8 mouse cellular contexts compared by ENCODE assay signal in genomic region chr4:36288813-36289700, GRCm38 (mm10).
DNase-seq lines count a peak whose midpoint lies in the region; ATAC-seq and TF ChIP-seq lines count a peak whose summit lies in the region.

No protein-coding gene starts in this region.

- no peak for TF ChIP-seq POLR2A in thymus, adult 2 months (IDR thresholded peaks at IDR 0.05; ENCODE audit: control insufficient read depth, extremely low read depth, insufficient read depth, low read length, poor library complexity)

- peak overlapping the region; percentile 69 for H3K27ac ChIP-seq in hindbrain, embryonic 15.5 days (replicated peaks)
- H3K27ac ChIP-seq in lung, postnatal 0 days (ENCODE audit: low read length), result no peak overlapping the region
- H3K27ac ChIP-seq in thymus, adult 2 months (ENCODE audit: control insufficient read depth, insufficient read depth, low read length), result no peak overlapping the region

- H3K9ac ChIP-seq in hindbrain, embryonic 15.5 days, result peak overlapping the region; percentile 19; the same call in 1 of the 2 replicates
- no peak overlapping the region; the same call in 1 of the 2 replicates for H3K9ac ChIP-seq in lung, postnatal 0 days (replicated peaks; ENCODE audit: low read depth)

- no peaks in the 10 kb centered on the region for H3K36me3 ChIP-seq in hindbrain, embryonic 15.5 days
- H3K36me3 ChIP-seq in lung, postnatal 0 days (ENCODE audit: insufficient read depth, low read length), result no peaks in the 10 kb centered on the region
- H3K36me3 ChIP-seq in thymus, adult 2 months (ENCODE audit: control insufficient read depth, insufficient read depth, low read length), result no peaks in the 10 kb centered on the region

- 11% methylated on average over 17 of the region's 17 CpGs for WGBS in hindbrain, embryonic 15.5 days
- 16% methylated on average over 17 of the region's 17 CpGs for WGBS in lung, postnatal 0 days
- 3% methylated on average over 17 of the region's 17 CpGs for WGBS in thymus, adult 2 months

- peak; percentile 42 to 85 for DNase-seq in adrenal gland, adult (ENCODE audit: inconsistent age in 2 of 2, low spot score in 1 of 2)
- peak; percentile 79 to 85 for DNase-seq in cerebellum, postnatal 14 days
- peak; percentile 38 to 58 for DNase-seq in frontal cortex, postnatal 14 days (ENCODE audit: low spot score in 2 of 2)
- peak; percentile 65 to 66 for DNase-seq in layer of hippocampus, postnatal 36 days
- peak; percentile 65 for DNase-seq in lung, postnatal 0 days (ENCODE audit: low spot score)
- peak; percentile 55 for DNase-seq in ovary, postnatal 36 days (ENCODE audit: low spot score)
- DNase-seq in thymus, adult 2 months, result no peak

- TF ChIP-seq CTCF in lung, postnatal 0 days (IDR thresholded peaks at IDR 0.05), result peak; percentile 73
- no peak for TF ChIP-seq CTCF in thymus, adult 2 months (IDR thresholded peaks at IDR 0.05; ENCODE audit: borderline replicate concordance, control insufficient read depth, extremely low read depth, insufficient read depth, low read length, poor library complexity)

- no peaks in the 10 kb centered on the region for H3K9me3 ChIP-seq in hindbrain, embryonic 15.5 days
- H3K9me3 ChIP-seq in lung, postnatal 0 days (ENCODE audit: low read length), result no peaks in the 10 kb centered on the region

- H3K4me2 ChIP-seq in hindbrain, embryonic 15.5 days, result peak overlapping the region; percentile 60
- peak overlapping the region; percentile 44 for H3K4me2 ChIP-seq in lung, postnatal 0 days (replicated peaks; ENCODE audit: low read depth, low read length)

- H3K4me3 ChIP-seq in hindbrain, embryonic 15.5 days, result peak overlapping the region; percentile 31
- peak overlapping the region; percentile 31 for H3K4me3 ChIP-seq in lung, postnatal 0 days (ENCODE audit: low read depth, low read length)
- no peak overlapping the region for H3K4me3 ChIP-seq in thymus, adult 2 months (ENCODE audit: control insufficient read depth, insufficient read depth, low read length)

- peak; percentile 96 for ATAC-seq in hindbrain, embryonic 15.5 days (ENCODE audit: low FRiP score, low read depth)
- ATAC-seq in lung, postnatal 0 days, result peak; percentile 83

- H3K4me1 ChIP-seq in hindbrain, embryonic 15.5 days (replicated peaks), result peaks cover 16% of the 10 kb centered on the region
- H3K4me1 ChIP-seq in lung, postnatal 0 days (ENCODE audit: insufficient read depth, low read depth, low read length), result no peaks in the 10 kb centered on the region
- H3K4me1 ChIP-seq in thymus, adult 2 months (replicated peaks; ENCODE audit: control insufficient read depth, insufficient read depth, low read length), result no peaks in the 10 kb centered on the region

- H3K27me3 ChIP-seq in hindbrain, embryonic 15.5 days, result no peaks in the 10 kb centered on the region
- H3K27me3 ChIP-seq in lung, postnatal 0 days (replicated peaks; ENCODE audit: insufficient read depth, low read length), result no peaks in the 10 kb centered on the region
- H3K27me3 ChIP-seq in thymus, adult 2 months (ENCODE audit: control insufficient read depth, insufficient read depth, low read length), result no peaks in the 10 kb centered on the region

- TF ChIP-seq EP300 in lung, postnatal 0 days (IDR thresholded peaks at IDR 0.05), result no peak
